In genomic region chr14:16243603-16244209, GRCm38 (mm10) we compare ENCODE assay signal across 8 mouse cellular contexts. TPM values are rescaled to one million over a fixed set of nuclear protein-coding genes. Genes with fewer than 3 reads are reported as not detected.
DNase-seq lines count a peak whose midpoint lies in the region; ATAC-seq and TF ChIP-seq lines count a peak whose summit lies in the region.

No protein-coding gene starts in this region.

- no peaks in the 10 kb centered on the region for H3K27me3 ChIP-seq in E14TG2a.4 (ENCODE audit: insufficient read depth, low read length)
- no peaks in the 10 kb centered on the region for H3K27me3 ChIP-seq in erythroblast, embryonic 14.5 days (ENCODE audit: control insufficient read depth)
- H3K27me3 ChIP-seq in hindbrain, embryonic 15.5 days, result no peaks in the 10 kb centered on the region
- no peaks in the 10 kb centered on the region for H3K27me3 ChIP-seq in liver, embryonic 16.5 days (ENCODE audit: control insufficient read depth, insufficient read depth, low read depth, low read length)

- no peak for ATAC-seq in hindbrain, embryonic 15.5 days (ENCODE audit: low FRiP score, low read depth)
- ATAC-seq in liver, embryonic 16.5 days (ENCODE audit: low read depth), result peak; percentile 26; the same call in 1 of the 2 replicates

- peak overlapping the region; percentile 68 for H3K9ac ChIP-seq in hindbrain, embryonic 15.5 days
- peak overlapping the region; percentile 77 for H3K9ac ChIP-seq in liver, embryonic 16.5 days (ENCODE audit: low read depth, low read length)

- WGBS in hindbrain, embryonic 15.5 days, result 21% methylated on average over 10 of the region's 10 CpGs
- WGBS in liver, embryonic 16.5 days (ENCODE audit: insufficient replicate concordance), result 1% methylated on average over 10 of the region's 10 CpGs
- 15% methylated on average over 10 of the region's 10 CpGs for WGBS in olfactory bulb, adult 2 months

- peak overlapping the region; percentile 78 for H3K4me2 ChIP-seq in hindbrain, embryonic 15.5 days
- peak overlapping the region; percentile 76 for H3K4me2 ChIP-seq in liver, embryonic 16.5 days (ENCODE audit: low read depth, low read length)

- H3K4me1 ChIP-seq in E14TG2a.4 (replicated peaks; ENCODE audit: low read depth, low read length), result peaks cover 8% of the 10 kb centered on the region
- peaks cover 72% of the 10 kb centered on the region for H3K4me1 ChIP-seq in erythroblast, embryonic 14.5 days (ENCODE audit: control insufficient read depth)
- H3K4me1 ChIP-seq in hindbrain, embryonic 15.5 days (replicated peaks), result peaks cover 17% of the 10 kb centered on the region
- peaks cover 43% of the 10 kb centered on the region for H3K4me1 ChIP-seq in liver, embryonic 16.5 days (ENCODE audit: control insufficient read depth, low read depth, low read length)
- no peaks in the 10 kb centered on the region for H3K4me1 ChIP-seq in olfactory bulb, adult 2 months (ENCODE audit: control insufficient read depth, insufficient read depth, low read length)

- H3K4me3 ChIP-seq in E14TG2a.4 (replicated peaks; ENCODE audit: low read length), result peak overlapping the region; percentile 82
- peak overlapping the region; percentile 93 for H3K4me3 ChIP-seq in erythroblast, embryonic 14.5 days (replicated peaks)
- H3K4me3 ChIP-seq in hindbrain, embryonic 15.5 days, result peak overlapping the region; percentile 46
- H3K4me3 ChIP-seq in liver, embryonic 16.5 days (ENCODE audit: low read depth, low read length), result peak overlapping the region; percentile 77
- H3K4me3 ChIP-seq in olfactory bulb, adult 2 months (ENCODE audit: insufficient read depth, low read depth, low read length), result peak overlapping the region; percentile 76

- peak overlapping the region; percentile 64 for H3K27ac ChIP-seq in hindbrain, embryonic 15.5 days (replicated peaks)
- peak overlapping the region; percentile 96 for H3K27ac ChIP-seq in liver, embryonic 16.5 days (ENCODE audit: low read length)
- 0 out of 2 replicates have a peak overlapping the region, but pooled peaks have one; percentile 23 for H3K27ac ChIP-seq in olfactory bulb, adult 2 months (ENCODE audit: insufficient read depth, low read depth, low read length)

- no peaks in the 10 kb centered on the region for H3K36me3 ChIP-seq in E14TG2a.4 (ENCODE audit: insufficient read depth, low read length)
- peaks cover 28% of the 10 kb centered on the region for H3K36me3 ChIP-seq in erythroblast, embryonic 14.5 days (ENCODE audit: control insufficient read depth)
- no peaks in the 10 kb centered on the region for H3K36me3 ChIP-seq in hindbrain, embryonic 15.5 days
- H3K36me3 ChIP-seq in liver, embryonic 16.5 days (ENCODE audit: control insufficient read depth, insufficient read depth), result no peaks in the 10 kb centered on the region

- TF ChIP-seq CTCF in E14TG2a.4 (conservative IDR thresholded peaks at IDR 0.05; ENCODE audit: low read length), result no peak
- TF ChIP-seq CTCF in olfactory bulb, adult 2 months (IDR thresholded peaks at IDR 0.05; ENCODE audit: insufficient read depth, low read depth, low read length), result no peak

- H3K9me3 ChIP-seq in E14TG2a.4 (ENCODE audit: low read length), result no peaks in the 10 kb centered on the region
- no peaks in the 10 kb centered on the region for H3K9me3 ChIP-seq in erythroblast, embryonic 14.5 days (ENCODE audit: control insufficient read depth, low read length)
- H3K9me3 ChIP-seq in hindbrain, embryonic 15.5 days, result no peaks in the 10 kb centered on the region
- H3K9me3 ChIP-seq in liver, embryonic 16.5 days (replicated peaks; ENCODE audit: control insufficient read depth, low read length), result no peaks in the 10 kb centered on the region

- TF ChIP-seq POLR2A in olfactory bulb, adult 2 months (IDR thresholded peaks at IDR 0.05; ENCODE audit: insufficient read depth, low read depth, low read length), result no peak

- DNase-seq in 416B (ENCODE audit: low read depth), result peak; percentile 90
- DNase-seq in cerebellum, postnatal 14 days, result no peak
- no peak for DNase-seq in ovary, postnatal 14 days (ENCODE audit: low spot score)

RNA-seq across cellular contexts. Expression of gene Ngly1, which starts 5.4 kb away (rescaled TPM):
- 12.0 and 14.2 TPM in 2 replicates for polyA plus RNA-seq in erythroblast, embryonic 14.5 days (2012)
- polyA plus RNA-seq in hindbrain, embryonic 15.5 days (2015; fragmentation: Nextera tagmentation; extraction: Ambion mirVana), result 27.5 and 28.3 TPM in 2 replicates
- 17.8 and 21.5 TPM in 2 replicates for polyA plus RNA-seq in liver, embryonic 16.5 days (2015; fragmentation: Nextera tagmentation; extraction: Ambion mirVana)
- not detected in 2 replicates for polyA plus RNA-seq in olfactory bulb, adult 2 months (2012; ENCODE audit: insufficient read depth, insufficient read length, low replicate concordance, missing spikeins)

RNA-seq across cellular contexts. Expression of gene Oxsm, which starts 5.9 kb away (rescaled TPM):
- 0.10 TPM in 1 of 2 replicates, not detected in the other for polyA plus RNA-seq in erythroblast, embryonic 14.5 days (2012)
- polyA plus RNA-seq in hindbrain, embryonic 15.5 days (2015; fragmentation: Nextera tagmentation; extraction: Ambion mirVana), result 2.3 and 2.4 TPM in 2 replicates
- polyA plus RNA-seq in liver, embryonic 16.5 days (2015; fragmentation: Nextera tagmentation; extraction: Ambion mirVana), result 2.6 and 2.8 TPM in 2 replicates
- polyA plus RNA-seq in olfactory bulb, adult 2 months (2012; ENCODE audit: insufficient read depth, insufficient read length, low replicate concordance, missing spikeins), result not detected in 2 replicates

Comparison
In these comparisons a context has a peak if more than half of its experiments do, and no peak if none do; other contexts are left out.
1. H3K27ac ChIP-seq: peak in every context shown above with its lines; median percentile 96 in liver, embryonic 16.5 days; 64 in hindbrain, embryonic 15.5 days; 23 in olfactory bulb, adult 2 months.
2. RNA of gene Ngly1, which starts 5.4 kb away (polyA plus RNA-seq): 27.5 to 28.3 TPM in hindbrain, embryonic 15.5 days, 17.8 to 21.5 TPM in liver, embryonic 16.5 days and 12.0 to 14.2 TPM in erythroblast, embryonic 14.5 days; not detected in olfactory bulb, adult 2 months; every median in the first group is over 10 times any median in the second.
3. Peak in every context shown above with its lines, with median percentiles within 50 percentile points of each other: H3K4me3 ChIP-seq.